Mouse (Mus musculus) forebrain, embryonic 13.5 days (tissue): ENCODE measurements around the gene Mcoln1. TPM values are rescaled to one million over a fixed set of nuclear protein-coding genes. Genes with fewer than 3 reads are reported as not detected.
A peak's percentile ranks its signal among the peaks of the same experiment; 100 is the strongest.

Experiments
- ATAC-seq: fragments of 200-750 bp; cut with Nextera tagmentation; 2 replicates; pipeline ENCODE4 v1.8.0; 2017
- H3K27ac ChIP-seq: fragments of 300-500 bp; sonication (generic); 2 replicates; pipeline ENCODE4 v1.5.1; 2015; ENCODE audit warnings: inconsistent platforms, mild to moderate bottlenecking, moderate library complexity
- H3K27me3 ChIP-seq: fragments of 300-500 bp; sonication (generic); 2 replicates; pipeline ENCODE4 v1.6.1; 2015; ENCODE audit warnings: mild to moderate bottlenecking, inconsistent platforms
- H3K36me3 ChIP-seq: fragments of 300-500 bp; sonication (generic); 2 replicates; pipeline ENCODE4 v1.6.1; 2015; ENCODE audit warnings: mild to moderate bottlenecking, inconsistent platforms; ENCODE audit not compliant: poor library complexity, severe bottlenecking
- H3K4me1 ChIP-seq: fragments of 300-500 bp; sonication (generic); 2 replicates; pipeline ENCODE4 v1.6.1; 2015; ENCODE audit warnings: inconsistent platforms
- H3K4me2 ChIP-seq: fragments of 300-500 bp; sonication (generic); 2 replicates; pipeline ENCODE4 v1.6.1; 2015; ENCODE audit warnings: inconsistent platforms, mild to moderate bottlenecking, moderate library complexity
- H3K4me3 ChIP-seq: fragments of 300-500 bp; sonication (generic); 2 replicates; pipeline ENCODE4 v1.5.1; 2015; ENCODE audit warnings: mild to moderate bottlenecking, inconsistent platforms
- H3K9ac ChIP-seq: fragments of 300-500 bp; sonication (generic); 2 replicates; pipeline ENCODE4 v1.6.1; 2015; ENCODE audit warnings: mild to moderate bottlenecking, inconsistent platforms
- H3K9me3 ChIP-seq: fragments of 300-500 bp; sonication (generic); replicated peaks from 2 replicates; pipeline ENCODE4 v1.6.1; 2016; ENCODE audit warnings: inconsistent platforms
- WGBS: fragments of 180-500 bp; shearing (Covaris S2); methylation state at CpG from one replicate; pipeline ENCODE4 v1.1.7; 2015; 5-methylcytosine and 5-hydroxymethylcytosine counted together
- polyA plus RNA-seq: library from polyadenylated mRNA; unstranded; fragments of >200 nt; fragmentation: Nextera tagmentation; extraction: Ambion mirVana; gene quantifications from 2 replicates; pipeline ENCODE4 v1.2.1, GENCODE M21; 2015

Gene Mcoln1
- 68.5 and 68.7 TPM in 2 replicates for polyA plus RNA-seq

DNA sequence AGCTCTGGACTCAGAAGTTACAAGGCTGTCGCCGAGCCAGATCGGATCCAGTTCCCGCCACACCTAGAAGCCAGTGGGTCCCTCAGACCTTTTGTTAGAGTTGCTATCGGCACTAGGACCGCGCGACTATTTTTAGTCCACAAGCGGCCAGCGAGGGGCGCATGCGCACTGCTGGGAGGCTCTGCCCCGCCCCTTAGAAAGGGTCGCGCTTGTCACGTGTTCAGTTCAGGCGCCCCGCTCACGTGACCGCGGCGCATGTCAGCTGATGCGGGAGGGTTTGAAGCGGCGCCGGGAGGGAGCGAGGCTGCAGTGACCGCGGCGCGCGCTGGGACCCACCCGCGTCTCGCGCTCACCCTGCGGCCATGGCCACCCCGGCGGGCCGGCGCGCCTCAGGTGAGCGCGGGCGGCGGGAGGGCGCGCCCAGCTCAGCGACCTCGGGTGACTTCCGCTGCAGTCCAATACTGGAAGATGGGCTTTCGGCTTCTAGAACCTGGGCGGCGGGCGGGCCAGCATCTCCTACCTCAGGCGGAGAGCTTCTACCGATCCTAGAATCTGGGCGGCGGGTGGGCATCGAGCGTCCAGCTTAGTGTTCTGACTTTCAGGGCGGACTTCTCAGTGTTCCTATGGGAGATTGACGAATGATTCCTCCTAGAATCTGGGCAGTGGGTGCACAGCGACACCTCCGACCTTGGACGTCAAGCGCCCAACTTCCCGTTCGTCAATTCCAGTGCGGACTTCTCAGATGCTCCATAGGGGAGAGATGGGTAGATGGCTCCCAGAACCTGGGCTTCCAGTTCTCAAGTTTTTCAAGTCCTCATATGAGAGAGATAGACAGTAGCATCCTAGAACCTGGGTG lies at the start of gene Mcoln1:
TSS of gene Mcoln1 (plus strand) at position 223 of the 856 bp plus-strand sequence.
- H3K27ac ChIP-seq = peak within 1 kb of the TSS; percentile 84
- H3K4me3 ChIP-seq = peak within 1 kb of the TSS; percentile 72
- H3K4me2 ChIP-seq = peak within 1 kb of the TSS; percentile 85
- under 1% methylated on average over 69 of the region's 70 CpGs for WGBS
- peaks cover 28% of the 10 kb centered on the region for H3K4me1 ChIP-seq
- no peaks in the 10 kb centered on the region for H3K27me3 ChIP-seq
- ATAC-seq = peak; percentile 91
- peaks cover 29% of the 10 kb centered on the region for H3K36me3 ChIP-seq
- peak within 1 kb of the TSS; percentile 92 for H3K9ac ChIP-seq
- peaks cover 6% of the 10 kb centered on the region for H3K9me3 ChIP-seq

DNA sequence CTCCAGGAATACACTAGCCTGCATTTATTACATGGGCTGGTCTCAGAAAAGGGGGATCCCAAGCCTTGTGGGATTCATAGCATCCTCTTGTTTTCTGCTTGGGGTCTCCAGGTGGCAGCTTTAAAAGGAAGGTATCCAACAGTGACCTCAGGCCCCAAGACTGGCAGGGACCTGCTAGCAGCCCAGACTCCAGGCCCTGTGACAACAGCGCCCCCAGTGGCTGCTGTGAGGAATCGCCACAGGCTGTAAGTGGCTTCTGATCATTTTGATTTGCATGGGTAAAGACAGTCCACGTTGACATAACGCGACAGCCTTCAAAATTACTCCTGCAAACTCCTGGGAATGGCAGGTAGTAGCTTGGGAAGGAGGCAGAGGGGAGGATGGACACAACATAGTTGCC lies 49.6 kb upstream of the Mcoln1 start:
- Histone ChIP-seq H3K27me3 (no peaks in the 10 kb centered on the region), H3K36me3 (peaks cover 94% of the 10 kb centered on the region), H3K4me2 (no peak overlapping the region), H3K9me3 (no peaks in the 10 kb centered on the region), H3K4me3 (no peak overlapping the region), H3K9ac (no peak overlapping the region), H3K27ac (no peak overlapping the region), H3K4me1 (no peaks in the 10 kb centered on the region)
- WGBS = 29% methylated on average over 5 of the region's 5 CpGs
- peak; percentile 39; the same call in 1 of the 2 replicates for ATAC-seq

DNA sequence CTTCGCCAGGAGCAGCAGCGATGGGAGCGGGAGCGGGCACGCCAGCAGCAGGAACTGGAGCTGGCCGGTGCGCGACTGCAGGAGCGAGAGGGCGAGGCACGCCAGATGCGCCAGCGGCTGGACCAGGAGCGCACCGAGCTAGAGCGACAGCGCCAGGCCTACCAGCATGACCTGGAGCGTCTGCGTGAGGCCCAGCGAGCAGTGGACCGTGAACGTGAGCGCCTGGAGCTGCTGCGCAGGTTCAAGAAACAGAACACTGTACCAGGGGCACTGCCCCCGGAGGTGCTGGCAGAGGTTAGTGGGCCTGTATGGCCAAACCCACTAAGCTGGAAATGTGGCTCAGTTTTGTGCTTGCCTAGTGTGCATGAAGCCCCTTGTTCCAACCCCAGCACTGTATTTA lies 48.3 kb upstream of the Mcoln1 start:
- no peak overlapping the region for H3K27ac ChIP-seq
- H3K36me3 ChIP-seq = peaks cover 94% of the 10 kb centered on the region
- H3K4me3 ChIP-seq = no peak overlapping the region
- no peaks in the 10 kb centered on the region for H3K27me3 ChIP-seq
- no peak for ATAC-seq
- 96% methylated on average over 25 of the region's 25 CpGs for WGBS
- no peaks in the 10 kb centered on the region for H3K4me1 ChIP-seq
- H3K9ac ChIP-seq = no peak overlapping the region
- H3K4me2 ChIP-seq = no peak overlapping the region
- no peaks in the 10 kb centered on the region for H3K9me3 ChIP-seq

DNA sequence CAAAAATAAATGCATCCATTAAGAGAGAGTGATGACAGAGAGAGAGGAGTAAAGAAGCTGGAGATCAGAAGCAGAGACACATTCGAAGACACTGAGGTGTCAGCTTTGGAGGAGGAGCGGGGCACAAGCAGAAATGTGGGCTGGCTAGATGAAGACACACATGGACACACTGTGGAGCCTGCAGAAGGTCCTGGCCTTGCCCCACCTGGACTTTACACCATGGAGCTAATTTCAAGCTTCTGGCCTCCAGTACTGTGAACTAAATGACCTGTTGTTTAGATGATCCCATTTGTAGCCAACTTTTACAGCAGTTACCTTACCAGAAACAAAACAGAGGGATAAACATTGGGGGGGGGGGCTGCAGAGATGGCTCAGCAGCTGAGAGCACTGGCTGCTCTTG lies 37.0 kb upstream of the Mcoln1 start:
- ATAC-seq = no peak
- no peak overlapping the region for H3K4me3 ChIP-seq
- WGBS = 91% methylated on average over 2 of the region's 2 CpGs

DNA sequence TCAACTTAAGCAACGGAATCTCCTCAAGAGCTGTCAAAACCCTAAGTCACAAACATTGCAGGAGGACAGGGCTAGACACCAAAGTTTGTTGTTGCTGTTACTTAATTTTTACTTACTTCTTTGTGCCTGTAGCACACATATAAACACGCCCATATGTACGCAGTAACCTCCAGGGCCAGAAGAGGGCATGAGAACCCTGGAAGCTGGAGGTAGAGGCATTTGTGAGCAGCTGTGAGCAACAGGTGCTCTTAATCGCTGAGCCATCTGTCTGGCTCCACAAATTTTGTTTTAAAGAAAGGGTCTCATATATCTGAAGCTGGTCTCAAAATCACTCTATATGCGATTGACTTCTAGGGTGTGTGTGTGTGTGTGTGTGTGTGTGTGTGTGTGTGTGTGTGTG lies 35.9 kb upstream of the Mcoln1 start:
- Histone ChIP-seq H3K4me3 (no peak overlapping the region), H3K36me3 (peaks cover 3% of the 10 kb centered on the region; the same call in 1 of the 2 replicates), H3K9me3 (no peaks in the 10 kb centered on the region), H3K4me1 (peaks cover 12% of the 10 kb centered on the region), H3K9ac (no peak overlapping the region), H3K27ac (no peak overlapping the region), H3K27me3 (no peaks in the 10 kb centered on the region), H3K4me2 (no peak overlapping the region)
- no peak for ATAC-seq
- WGBS = 56% methylated on average over 5 of the region's 5 CpGs

More for the DNA sequence above, 37.0 kb upstream of the Mcoln1 start:
- Histone ChIP-seq H3K36me3 (peaks cover 14% of the 10 kb centered on the region; the same call in 1 of the 2 replicates), H3K9ac (no peak overlapping the region), H3K27ac (no peak overlapping the region), H3K27me3 (no peaks in the 10 kb centered on the region), H3K4me2 (no peak overlapping the region), H3K9me3 (no peaks in the 10 kb centered on the region), H3K4me1 (peaks cover 11% of the 10 kb centered on the region)

DNA sequence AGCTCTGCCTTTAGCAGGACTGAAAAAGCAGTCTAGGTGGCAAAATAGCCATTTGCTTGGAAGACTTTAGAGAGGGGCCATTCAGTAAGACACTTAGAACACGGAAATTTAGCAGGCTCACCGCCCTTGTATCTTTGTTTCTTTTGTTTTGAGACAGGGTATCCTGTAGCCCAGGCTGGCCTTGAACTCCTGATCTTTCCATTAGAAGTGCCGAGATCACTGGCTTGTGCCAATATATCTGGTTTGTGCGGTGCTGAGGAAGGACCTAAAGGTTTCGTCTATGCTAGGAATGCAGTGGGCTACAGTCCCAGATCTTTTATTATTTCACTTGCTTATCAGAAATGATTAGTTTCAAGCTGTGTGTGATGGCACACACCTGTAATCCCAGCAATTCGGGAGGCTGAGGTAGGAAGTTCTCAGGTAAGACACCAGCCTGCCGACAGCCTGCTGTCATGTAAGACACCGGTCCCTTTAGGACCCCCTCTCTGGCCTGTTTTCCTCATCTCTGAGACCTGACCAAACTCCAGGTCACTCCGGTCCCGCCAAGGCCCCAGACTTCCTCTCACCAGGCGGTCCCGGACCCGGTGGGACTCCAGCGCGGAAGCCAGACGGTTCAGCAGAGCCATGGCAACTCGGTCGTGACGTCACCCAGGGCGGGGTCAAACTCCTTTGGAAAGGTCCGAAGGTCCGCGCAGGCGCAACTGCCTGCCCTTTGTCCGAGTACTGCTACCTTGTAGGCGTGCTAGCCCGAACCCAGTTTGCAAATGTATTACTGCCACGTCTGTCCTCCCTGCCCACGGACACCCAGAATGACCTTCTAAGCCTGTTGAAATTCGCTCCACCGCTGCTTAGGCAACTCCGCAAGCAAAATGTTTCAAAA lies 33.0 kb upstream of the Mcoln1 start, which contains the start of gene Pex11g:
TSS of gene Pex11g (minus strand) at position 675 of the 880 bp plus-strand sequence.
- H3K27me3 ChIP-seq = no peaks in the 10 kb centered on the region
- ATAC-seq = peak; percentile 92
- H3K9me3 ChIP-seq = no peaks in the 10 kb centered on the region
- H3K4me2 ChIP-seq = peak within 1 kb of the TSS; percentile 62
- H3K9ac ChIP-seq = peak within 1 kb of the TSS; percentile 55
- peaks cover 12% of the 10 kb centered on the region for H3K4me1 ChIP-seq
- 9% methylated on average over 32 of the region's 32 CpGs for WGBS
- H3K27ac ChIP-seq = peak within 1 kb of the TSS; percentile 57; the same call in 1 of the 2 replicates
- H3K4me3 ChIP-seq = peak within 1 kb of the TSS; percentile 41
- H3K36me3 ChIP-seq = no peaks in the 10 kb centered on the region

DNA sequence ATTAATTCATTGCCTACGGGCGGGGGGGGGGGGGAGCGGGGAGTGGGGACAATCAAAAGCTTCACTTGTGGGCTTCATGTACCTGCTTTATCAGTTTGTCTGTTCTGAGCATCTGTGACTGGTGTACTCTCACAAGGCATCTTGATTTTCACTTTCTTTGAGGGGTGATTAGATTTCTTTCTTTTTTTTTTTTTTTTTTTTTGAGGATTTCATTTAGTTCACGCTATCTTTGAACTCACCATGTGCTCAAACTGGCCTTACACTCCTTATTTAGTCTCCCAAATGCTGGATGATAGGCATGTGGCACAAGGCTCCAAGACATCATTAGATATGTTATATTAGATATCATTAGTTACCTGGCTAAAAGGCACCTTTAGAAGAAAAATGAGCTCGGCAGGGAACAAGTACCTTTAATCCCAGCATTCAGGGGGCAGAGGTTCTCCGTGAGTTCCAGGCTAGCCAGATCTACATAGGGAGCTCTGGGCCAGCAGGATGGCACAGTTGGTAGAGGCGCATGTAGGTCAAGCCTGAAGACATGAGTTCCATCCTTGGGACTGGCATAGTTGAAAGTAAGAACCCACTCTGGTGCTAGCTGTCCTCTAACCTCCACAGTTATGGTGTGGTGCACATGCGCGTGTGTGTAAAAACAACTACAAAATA lies 32.2 kb upstream of the Mcoln1 start:
- H3K9ac ChIP-seq = peak overlapping the region; percentile 55
- WGBS = 54% methylated on average over 9 of the region's 9 CpGs

DNA sequence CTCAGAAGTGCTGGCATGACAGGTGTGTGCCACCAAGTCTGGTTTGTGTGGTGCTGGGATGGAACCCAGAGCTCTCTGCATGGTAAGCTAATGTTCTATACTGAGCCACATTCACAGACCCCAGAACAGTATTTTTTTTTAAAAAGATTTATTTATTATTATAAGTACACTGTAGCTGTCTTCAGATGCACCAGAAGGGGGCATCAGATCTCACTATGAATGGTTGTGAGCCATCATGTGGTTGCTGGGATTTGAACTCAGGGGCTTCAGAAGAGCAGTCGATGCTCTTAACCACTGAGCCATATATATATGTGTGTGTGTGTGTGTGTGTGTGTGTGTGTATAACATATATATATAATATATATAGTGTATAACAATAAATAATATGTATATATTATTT lies 31.4 kb upstream of the Mcoln1 start:
- Histone ChIP-seq H3K9ac (no peak overlapping the region), H3K4me3 (no peak overlapping the region), H3K9me3 (no peaks in the 10 kb centered on the region), H3K36me3 (no peaks in the 10 kb centered on the region), H3K4me1 (peaks cover 12% of the 10 kb centered on the region), H3K4me2 (no peak overlapping the region), H3K27me3 (no peaks in the 10 kb centered on the region), H3K27ac (no peak overlapping the region)
- WGBS = 100% methylated on average over 1 of the region's 1 CpGs
- ATAC-seq = no peak

More for the DNA sequence above, 32.2 kb upstream of the Mcoln1 start:
- H3K9me3 ChIP-seq = no peaks in the 10 kb centered on the region
- H3K27ac ChIP-seq = peak overlapping the region; percentile 57; the same call in 1 of the 2 replicates
- H3K4me2 ChIP-seq = peak overlapping the region; percentile 62
- no peaks in the 10 kb centered on the region for H3K36me3 ChIP-seq
- ATAC-seq = peak; percentile 26
- H3K4me3 ChIP-seq = peak overlapping the region; percentile 41
- peaks cover 12% of the 10 kb centered on the region for H3K4me1 ChIP-seq
- no peaks in the 10 kb centered on the region for H3K27me3 ChIP-seq

DNA sequence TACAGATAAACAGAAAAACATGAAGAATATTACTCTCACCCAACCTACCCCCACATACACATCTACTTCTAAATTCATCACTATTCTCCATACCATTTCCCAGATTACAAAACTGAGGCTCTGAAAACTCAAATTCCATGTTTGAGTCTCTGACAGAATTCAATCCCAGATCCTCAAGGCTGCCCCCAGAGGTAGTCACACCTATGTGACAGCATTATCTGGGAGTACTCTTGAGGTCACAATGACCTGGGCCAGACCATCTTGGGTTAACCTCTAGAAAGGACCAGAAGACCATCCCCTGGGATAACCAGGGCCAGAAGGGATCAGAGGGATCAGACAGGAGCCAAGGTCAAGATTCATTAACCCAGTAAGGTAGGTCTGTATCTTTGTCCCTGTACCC lies 29.7 kb upstream of the Mcoln1 start, which contains the start of gene Tex45:
TSS of gene Tex45 (plus strand) at position 301 of the 400 bp plus-strand sequence.
- Histone ChIP-seq H3K4me3 (no peak within 1 kb of the TSS), H3K9me3 (no peaks in the 10 kb centered on the region), H3K9ac (no peak within 1 kb of the TSS), H3K36me3 (no peaks in the 10 kb centered on the region), H3K27me3 (peaks cover 5% of the 10 kb centered on the region), H3K4me2 (no peak within 1 kb of the TSS), H3K27ac (no peak within 1 kb of the TSS), H3K4me1 (peaks cover 12% of the 10 kb centered on the region)
- no peak for ATAC-seq

DNA sequence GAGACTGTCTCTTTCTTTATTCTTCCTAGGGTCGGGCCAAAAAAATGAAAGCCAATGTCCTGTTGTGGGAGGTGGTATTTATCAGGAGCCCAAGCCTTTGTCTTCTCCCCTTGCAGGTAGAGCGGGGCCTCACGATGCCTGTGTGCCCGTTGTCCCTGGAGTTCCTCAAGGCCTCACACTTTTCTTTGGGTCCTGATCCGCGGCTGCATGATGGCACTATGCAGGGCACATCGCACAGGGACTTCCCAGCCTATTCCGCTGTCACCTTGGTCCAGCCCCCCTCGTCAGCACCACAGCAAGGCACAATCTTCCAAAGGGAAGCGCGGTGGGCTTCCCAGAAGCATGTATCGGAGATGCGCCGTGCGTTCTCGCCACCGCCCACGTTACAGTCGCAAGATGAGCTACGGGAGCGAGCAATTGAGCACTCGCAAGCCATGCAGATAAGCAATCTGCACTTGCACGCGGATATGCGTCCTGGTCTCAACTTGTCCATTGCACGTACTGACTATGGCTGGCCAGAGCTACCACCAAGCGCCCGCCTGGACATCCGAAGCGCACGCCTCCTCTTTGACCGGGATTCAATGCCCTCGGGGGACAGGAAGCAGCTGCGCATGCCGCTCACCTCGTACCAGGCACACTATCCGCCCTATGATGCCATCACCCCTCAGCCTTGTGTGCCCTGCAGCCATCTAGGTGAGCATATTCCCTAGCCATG lies 24.4 kb upstream of the Mcoln1 start:
- ATAC-seq = peak; percentile 63
- Histone ChIP-seq H3K36me3 (no peaks in the 10 kb centered on the region), H3K9me3 (no peaks in the 10 kb centered on the region), H3K4me3 (peak overlapping the region; percentile 27), H3K27ac (no peak overlapping the region), H3K27me3 (peaks cover 13% of the 10 kb centered on the region), H3K4me1 (no peaks in the 10 kb centered on the region; the same call in 1 of the 2 replicates), H3K4me2 (peak overlapping the region; percentile 52), H3K9ac (peak overlapping the region; percentile 17; the same call in 1 of the 2 replicates)
- 35% methylated on average over 37 of the region's 37 CpGs for WGBS

DNA sequence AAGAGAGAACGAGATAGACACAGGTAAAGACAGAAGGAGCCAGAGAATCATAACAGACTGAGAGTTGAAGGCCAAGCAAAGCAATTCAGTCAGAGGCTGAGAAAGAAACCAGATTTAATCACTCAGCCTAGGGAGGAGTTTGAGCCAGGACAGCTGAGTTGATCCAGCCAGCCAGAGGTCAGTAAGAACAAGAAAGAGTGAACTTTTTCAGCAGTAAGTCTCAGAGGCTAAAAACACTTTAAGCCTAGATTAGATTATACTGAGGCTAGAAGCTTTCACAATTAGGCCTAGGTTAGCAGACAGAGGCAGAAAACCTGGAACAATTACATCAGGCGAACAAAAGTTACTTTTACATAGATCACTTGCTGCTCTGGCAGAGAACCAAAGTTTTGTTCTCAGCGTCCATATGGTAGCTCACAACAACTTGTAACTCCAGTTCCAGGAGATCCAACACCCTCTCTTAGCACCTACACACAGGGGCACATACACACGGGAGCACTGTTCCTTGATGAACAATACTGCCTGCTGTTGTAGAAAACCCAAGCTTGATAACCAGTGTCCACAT lies 20.0 kb upstream of the Mcoln1 start:
- WGBS = 71% methylated on average over 4 of the region's 4 CpGs
- H3K9ac ChIP-seq = no peak overlapping the region
- H3K4me3 ChIP-seq = no peak overlapping the region
- peaks cover 11% of the 10 kb centered on the region for H3K27me3 ChIP-seq
- H3K4me2 ChIP-seq = no peak overlapping the region
- H3K4me1 ChIP-seq = no peaks in the 10 kb centered on the region; the same call in 1 of the 2 replicates
- no peaks in the 10 kb centered on the region for H3K36me3 ChIP-seq
- no peak overlapping the region for H3K27ac ChIP-seq
- ATAC-seq = no peak
- no peaks in the 10 kb centered on the region for H3K9me3 ChIP-seq
